Comparison of ENCODE assay signal across 1 mouse cellular context in genomic region chr19:53648056-53648455, GRCm38 (mm10).
TF ChIP-seq lines count a peak whose summit lies in the region.

No protein-coding gene starts in this region.

TF ChIP-seq in CH12.LX, 34 proteins besides CTCF, POLR2A, EP300 and RAD21:
- peak; percentile 3; the same call in 1 of the 2 replicates for TF ChIP-seq SMC3 (IDR thresholded peaks at IDR 0.05; ENCODE audit: low read depth, low read length)
- no peak for TF ChIP-seq CHD2 (IDR thresholded peaks at IDR 0.05; ENCODE audit: low read length)
- TF ChIP-seq ETS1 (conservative IDR thresholded peaks at IDR 0.05; ENCODE audit: low read depth, low read length): no peak
